Mouse (Mus musculus) spleen, adult 2 months (tissue): ENCODE data around the gene Srpk2.

Experiments
- CTCF ChIP-seq: fragments of 200-500 bp; IDR thresholded peaks from 2 replicates; pipeline ENCODE4 v1.5.1; 2011; ENCODE audit warnings: mild to moderate bottlenecking, inconsistent platforms; ENCODE audit not compliant: insufficient read depth, insufficient read length, insufficient replicate concordance; ENCODE audit errors: extremely low read depth
- POLR2A ChIP-seq: fragments of 200-500 bp; IDR thresholded peaks from 2 replicates; pipeline ENCODE4 v1.6.1; 2011; ENCODE audit warnings: low read depth, low read length, inconsistent platforms

- no peak for TF ChIP-seq CTCF
- TF ChIP-seq POLR2A: no peak
These were observed 57.2 kb downstream of the Srpk2 start for GRCm38 (mm10) chr5:23627221-23627620.
